Mouse (Mus musculus) layer of hippocampus, adult 9-11 months (tissue): ENCODE data around the gene Spaca7.
"Not testable (repeated sequence)": the region's sequence is repeated elsewhere in the genome, so short reads cannot be mapped to it uniquely, and the experiment has no call there.

Source experiments
- DNase-seq: peaks from one replicate; pipeline ENCODE4 v3.0.0; 2022

Gene Spaca7

GRCm38 (mm10) chr8:12613201-12613600 is 40.4 kb downstream of the Spaca7 start:
- no peak for DNase-seq

- DNase-seq = not testable (repeated sequence)
Observed at GRCm38 (mm10) chr8:12617369-12617768, 44.5 kb downstream of the Spaca7 start.

- DNase-seq = no peak
Observed at GRCm38 (mm10) chr8:12621550-12622222, 48.9 kb downstream of the Spaca7 start.

- DNase-seq = no peak
Observed at GRCm38 (mm10) chr8:12625890-12626289, 53.1 kb downstream of the Spaca7 start.

GRCm38 (mm10) chr8:12629079-12629478 is 56.2 kb downstream of the Spaca7 start:
- no peak for DNase-seq

- peak; percentile 60 for DNase-seq
Observed at GRCm38 (mm10) chr8:12635366-12635765, 62.5 kb downstream of the Spaca7 start.

GRCm38 (mm10) chr8:12638446-12638845 is 65.6 kb downstream of the Spaca7 start:
- no peak for DNase-seq

GRCm38 (mm10) chr8:12641527-12641926 is 68.7 kb downstream of the Spaca7 start:
- DNase-seq = no peak

GRCm38 (mm10) chr8:12644341-12644740 is 71.5 kb downstream of the Spaca7 start:
- no peak for DNase-seq

- DNase-seq = no peak
Observed at GRCm38 (mm10) chr8:12644894-12645293, 72.1 kb downstream of the Spaca7 start.

- DNase-seq = no peak
Observed at GRCm38 (mm10) chr8:12646536-12646935, 73.7 kb downstream of the Spaca7 start.

- DNase-seq = no peak
Observed at GRCm38 (mm10) chr8:12648951-12649350, 76.1 kb downstream of the Spaca7 start.
